Mouse (Mus musculus) CH12.LX (cell line): ENCODE data around the gene Irx1. TPM values are rescaled to one million over a fixed set of nuclear protein-coding genes. Genes with fewer than 3 reads are reported as not detected.

Experiments
- DNase-seq: peaks from one replicate; pipeline ENCODE4 v3.0.0-alpha.2; 2013; ENCODE audit errors: extremely low read depth
- H3K27ac ChIP-seq: 2 replicates; pipeline ENCODE4 v1.5.1; 2012; ENCODE audit warnings: low read depth, mild to moderate bottlenecking, control low read depth, moderate library complexity; ENCODE audit not compliant: insufficient read depth
- H3K27me3 ChIP-seq: replicated peaks from 2 replicates; pipeline ENCODE3; 2012; ENCODE audit warnings: inconsistent platforms
- H3K36me3 ChIP-seq, 2 experiments: replicated peaks in 1 of 2; 2 replicates each; pipeline versions ENCODE3 to v1.6.1; 2012; ENCODE audit warnings: inconsistent platforms in 1 of 2, low read length in 1 of 2, mild to moderate bottlenecking in 1 of 2, mixed read lengths in 1 of 2, moderate library complexity in 1 of 2; ENCODE audit not compliant: control insufficient read depth in 1 of 2, insufficient read depth in 1 of 2
- H3K4me1 ChIP-seq, 2 experiments: 2 replicates each; pipeline ENCODE4 v1.6.1; 2012; ENCODE audit warnings: inconsistent platforms in 1 of 2, moderate library complexity in 1 of 2; ENCODE audit not compliant: insufficient read depth in 2 of 2, control insufficient read depth in 1 of 2
- H3K4me2 ChIP-seq: 2 replicates; pipeline ENCODE4 v1.6.1; 2012; ENCODE audit warnings: low read depth, mild to moderate bottlenecking, control low read depth; ENCODE audit not compliant: poor library complexity, insufficient read depth, severe bottlenecking
- H3K4me3 ChIP-seq, 3 experiments: fragments of 150-350 bp in 1 of 3; sonication (generic) in 1 of 3; replicated peaks in 1 of 3; 2 replicates each; pipeline versions ENCODE3 to v1.5.1; 2011 to 2012; ENCODE audit warnings: low read depth in 2 of 3, low read length in 2 of 3, mild to moderate bottlenecking in 2 of 3, moderate library complexity in 2 of 3, control low read depth in 1 of 3, improper control_type of control experiment in 1 of 3, inconsistent platforms in 1 of 3, mixed read lengths in 1 of 3; ENCODE audit not compliant: poor library complexity in 1 of 3
- H3K79me2 ChIP-seq: replicated peaks from 2 replicates; pipeline ENCODE4 v1.6.1; 2012; ENCODE audit warnings: mild to moderate bottlenecking, moderate library complexity; ENCODE audit not compliant: control insufficient read depth, poor library complexity, insufficient read depth, severe bottlenecking; ENCODE audit errors: extremely low read depth
- H3K9ac ChIP-seq: 2 replicates; pipeline ENCODE4 v1.6.1; 2012; ENCODE audit warnings: low read depth, mild to moderate bottlenecking, control low read depth, moderate library complexity; ENCODE audit not compliant: insufficient read depth
- H3K9me3 ChIP-seq: replicated peaks from 2 replicates; pipeline ENCODE3; 2012; ENCODE audit warnings: low read length, inconsistent platforms, mixed read lengths
- CHD1 ChIP-seq: IDR thresholded peaks from 2 replicates; pipeline ENCODE4 v1.6.1; 2012; ENCODE audit warnings: low read depth, low read length, improper control_type of control experiment, inconsistent platforms
- CHD2 ChIP-seq: IDR thresholded peaks from 2 replicates; pipeline ENCODE4 v1.6.1; 2011; ENCODE audit warnings: low read length, improper control_type of control experiment
- ELF1 ChIP-seq: IDR thresholded peaks from 2 replicates; pipeline ENCODE4 v1.6.1; 2014; ENCODE audit warnings: low read depth, mild to moderate bottlenecking, inconsistent platforms, low read length, improper control_type of control experiment
- EP300 ChIP-seq: IDR thresholded peaks from 2 replicates; pipeline ENCODE4 v1.6.1; 2011; ENCODE audit warnings: low read length, improper control_type of control experiment
- ETS1 ChIP-seq: conservative IDR thresholded peaks from 2 replicates; pipeline ENCODE4 v1.6.1; 2012; ENCODE audit warnings: low read depth, mild to moderate bottlenecking, inconsistent platforms, low read length, improper control_type of control experiment, moderate library complexity
- HCFC1 ChIP-seq: IDR thresholded peaks from 2 replicates; pipeline ENCODE4 v1.6.1; 2012; ENCODE audit warnings: low read depth, mild to moderate bottlenecking, inconsistent platforms, low read length, improper control_type of control experiment
- IRF4 ChIP-seq: IDR thresholded peaks from 2 replicates; pipeline ENCODE4 v1.6.1; 2014; ENCODE audit warnings: low read depth, mild to moderate bottlenecking, inconsistent platforms, low read length, improper control_type of control experiment
- KAT2A ChIP-seq: IDR thresholded peaks from 2 replicates; pipeline ENCODE4 v1.6.1; 2012; ENCODE audit warnings: low read length, improper control_type of control experiment, inconsistent platforms; ENCODE audit not compliant: insufficient replicate concordance
- MAX ChIP-seq: IDR thresholded peaks from 2 replicates; pipeline ENCODE4 v1.6.1; 2011; ENCODE audit warnings: low read length, improper control_type of control experiment
- MEF2A ChIP-seq: IDR thresholded peaks from 2 replicates; pipeline ENCODE4 v1.6.1; 2014; ENCODE audit warnings: low read depth, mild to moderate bottlenecking, inconsistent platforms, low read length, improper control_type of control experiment, borderline replicate concordance
- MXI1 ChIP-seq: IDR thresholded peaks from 2 replicates; pipeline ENCODE4 v1.6.1; 2011; ENCODE audit warnings: mild to moderate bottlenecking, low read depth, low read length, improper control_type of control experiment
- NELFE ChIP-seq: IDR thresholded peaks from 2 replicates; pipeline ENCODE4 v1.6.1; 2011; ENCODE audit warnings: low read depth, low read length, improper control_type of control experiment
- POLR2AphosphoS2 ChIP-seq: IDR thresholded peaks from 2 replicates; pipeline ENCODE4 v1.6.1; 2011; ENCODE audit warnings: low read depth, low read length, improper control_type of control experiment
- RCOR1 ChIP-seq: conservative IDR thresholded peaks from 2 replicates; pipeline ENCODE4 v1.6.1; 2012; ENCODE audit warnings: low read depth, mild to moderate bottlenecking, inconsistent platforms, low read length, improper control_type of control experiment
- SIN3A ChIP-seq: IDR thresholded peaks from 2 replicates; pipeline ENCODE4 v1.6.1; 2012; ENCODE audit warnings: low read length, improper control_type of control experiment, inconsistent platforms
- SMC3 ChIP-seq: IDR thresholded peaks from 2 replicates; pipeline ENCODE4 v1.6.1; 2011; ENCODE audit warnings: low read depth, low read length, improper control_type of control experiment
- TBP ChIP-seq: conservative IDR thresholded peaks from 2 replicates; pipeline ENCODE4 v1.6.1; 2011; ENCODE audit warnings: low read depth, low read length, improper control_type of control experiment
- UBTF ChIP-seq: IDR thresholded peaks from 2 replicates; pipeline ENCODE4 v1.6.1; 2012; ENCODE audit warnings: low read depth, mild to moderate bottlenecking, inconsistent platforms, low read length, improper control_type of control experiment, moderate library complexity
- USF1 ChIP-seq: IDR thresholded peaks from 2 replicates; pipeline ENCODE4 v1.6.1; 2014; ENCODE audit warnings: low read depth, mild to moderate bottlenecking, inconsistent platforms, low read length, improper control_type of control experiment
- ZKSCAN1 ChIP-seq: IDR thresholded peaks from 2 replicates; pipeline ENCODE4 v1.6.1; 2012; ENCODE audit warnings: low read depth, inconsistent platforms, low read length, improper control_type of control experiment, borderline replicate concordance
- ZNF384 ChIP-seq: IDR thresholded peaks from 2 replicates; pipeline ENCODE4 v1.6.1; 2012; ENCODE audit warnings: low read depth, low read length, improper control_type of control experiment, inconsistent platforms
- dilution Hi-C: fragments of 300-500 bp; cut with MboI; formaldehyde crosslinking; loops from 2 replicates; pipeline ENCODE4 v1.14.3; 2020; ENCODE audit warnings: low sequenced_read_pairs; ENCODE audit not compliant: extremely low pct_unique_long_range_greater_than_20kb, extremely low pct_ligation_motif_present
- in situ Hi-C: fragments of 300-500 bp; cut with MboI; formaldehyde crosslinking; loops from 3 replicates; pipeline ENCODE4 v1.14.3; 2019; ENCODE audit warnings: low sequenced_read_pairs, low pct_ligation_motif_present, low pct_unique_long_range_greater_than_20kb, mixed read lengths
- polyA plus RNA-seq: library from polyadenylated mRNA; unstranded; fragments of >175 nt; gene quantifications from 2 replicates; pipeline ENCODE4 v1.2.1, GENCODE M21; 2012; ENCODE audit warnings: low read depth; ENCODE audit not compliant: insufficient read length
- total RNA-seq, 2 experiments: library from RNA; depleted of rRNA; stranded (reverse); fragments of 300-350 nt in 1 of 2; fragments of >200 nt in 1 of 2; gene quantifications; 2 replicates each; pipeline ENCODE4 v1.2.3; 2012 to 2014

Gene Irx1
- total and polyA plus RNA-seq, 3 experiments, result not detected

GRCm38 (mm10) chr13:71957811-71958351 is 5.6 kb downstream of the Irx1 start:
- Histone ChIP-seq H3K36me3 (no peaks in the 10 kb centered on the region), H3K27me3 (no peaks in the 10 kb centered on the region), H3K4me1 (no peaks in the 10 kb centered on the region), H3K9me3 (peaks cover 83% of the 10 kb centered on the region), H3K4me3 (no peak overlapping the region), H3K4me2 (no peak overlapping the region), H3K9ac (no peak overlapping the region), H3K27ac (no peak overlapping the region), H3K79me2 (no peaks in the 10 kb centered on the region)
- TF ChIP-seq RCOR1, result no peak
- TF ChIP-seq ELF1, result no peak
- no peak for TF ChIP-seq HCFC1
- no peak for TF ChIP-seq USF1
- no peak for DNase-seq
- dilution Hi-C loops, result no loop called here
- in situ Hi-C loops, result no loop called here

GRCm38 (mm10) chr13:71957147-71957546 is 6.4 kb downstream of the Irx1 start:
- dilution Hi-C loops, result no loop called here
- peaks cover 81% of the 10 kb centered on the region for H3K9me3 ChIP-seq

GRCm38 (mm10) chr13:71956481-71956880 is 7.0 kb downstream of the Irx1 start:
- in situ Hi-C loops, result no loop called here
- Histone ChIP-seq H3K9ac (no peak overlapping the region), H3K27ac (no peak overlapping the region), H3K4me3 (no peak overlapping the region), H3K9me3 (peaks cover 81% of the 10 kb centered on the region)
- DNase-seq, result no peak
- TF ChIP-seq KAT2A (no peak), CHD2 (no peak)
- TF ChIP-seq, all 38 proteins: peak for 0
- H3K79me2 ChIP-seq, result no peaks in the 10 kb centered on the region
- no peak overlapping the region for H3K4me2 ChIP-seq
- H3K36me3 ChIP-seq, result no peaks in the 10 kb centered on the region
- no peaks in the 10 kb centered on the region for H3K4me1 ChIP-seq
- no peaks in the 10 kb centered on the region for H3K27me3 ChIP-seq
- dilution Hi-C loops, result no loop called here

More at GRCm38 (mm10) chr13:71957147-71957546, 6.4 kb downstream of the Irx1 start:
- no peak for DNase-seq
- Histone ChIP-seq H3K4me2 (no peak overlapping the region), H3K27ac (no peak overlapping the region), H3K4me1 (no peaks in the 10 kb centered on the region), H3K9ac (no peak overlapping the region), H3K36me3 (no peaks in the 10 kb centered on the region), H3K79me2 (no peaks in the 10 kb centered on the region), H3K27me3 (no peaks in the 10 kb centered on the region), H3K4me3 (no peak overlapping the region)
- TF ChIP-seq NELFE, result no peak
- TF ChIP-seq RCOR1, result no peak
- no peak for TF ChIP-seq ETS1
- no peak for TF ChIP-seq CHD1
- TF ChIP-seq ZNF384, result no peak
- no peak for TF ChIP-seq MAX
- no peak for TF ChIP-seq SIN3A
- TF ChIP-seq POLR2AphosphoS2, result no peak
- TF ChIP-seq IRF4, result no peak
- no peak for TF ChIP-seq EP300
- no peak for TF ChIP-seq UBTF
- no peak for TF ChIP-seq MEF2A
- TF ChIP-seq TBP, result no peak
- no peak for TF ChIP-seq MXI1
- no peak for TF ChIP-seq SMC3
- TF ChIP-seq ZKSCAN1, result no peak
- in situ Hi-C loops, result no loop called here
